Mouse (Mus musculus): ENCODE measurements around the gene Ticam1.
"Not testable (repeated sequence)": the region's sequence is repeated elsewhere in the genome, so short reads cannot be mapped to it uniquely, and the experiment has no call there.

The Ticam1 gene

DNA sequence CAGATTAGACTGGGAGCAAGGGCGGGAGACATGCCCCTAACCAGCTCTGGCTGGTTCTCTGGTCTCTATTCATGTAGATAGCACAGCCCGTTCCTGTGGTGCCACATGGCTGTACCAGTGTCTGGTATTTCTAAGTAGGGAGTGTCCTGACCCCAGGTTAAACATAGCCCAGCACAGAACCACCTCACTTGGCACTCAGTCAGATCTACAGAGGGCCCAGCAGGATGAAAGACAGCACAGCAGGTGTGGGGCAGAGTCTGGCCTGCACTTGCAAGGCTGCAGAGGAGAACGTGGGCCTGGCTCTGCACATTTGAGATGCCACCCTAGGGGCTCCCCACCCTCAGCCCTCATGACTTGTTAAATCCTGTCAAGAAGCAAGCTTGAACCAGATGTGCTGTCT lies 15.4 kb downstream of the Ticam1 start:
- DNase-seq, result no peak

- no peak for DNase-seq
Observed at GRCm38 (mm10) chr17:56259301-56260037, 17.1 kb downstream of the Ticam1 start.

- DNase-seq, result not testable (repeated sequence)
Observed at GRCm38 (mm10) chr17:56258812-56259211, 17.8 kb downstream of the Ticam1 start.

GRCm38 (mm10) chr17:56258269-56258668 lies 18.3 kb downstream of the Ticam1 start:
- not testable (repeated sequence) for DNase-seq

- DNase-seq, result peak in 1 of 2 experiments; percentile 58
Observed at GRCm38 (mm10) chr17:56257181-56257894, 19.2 kb downstream of the Ticam1 start.

DNA sequence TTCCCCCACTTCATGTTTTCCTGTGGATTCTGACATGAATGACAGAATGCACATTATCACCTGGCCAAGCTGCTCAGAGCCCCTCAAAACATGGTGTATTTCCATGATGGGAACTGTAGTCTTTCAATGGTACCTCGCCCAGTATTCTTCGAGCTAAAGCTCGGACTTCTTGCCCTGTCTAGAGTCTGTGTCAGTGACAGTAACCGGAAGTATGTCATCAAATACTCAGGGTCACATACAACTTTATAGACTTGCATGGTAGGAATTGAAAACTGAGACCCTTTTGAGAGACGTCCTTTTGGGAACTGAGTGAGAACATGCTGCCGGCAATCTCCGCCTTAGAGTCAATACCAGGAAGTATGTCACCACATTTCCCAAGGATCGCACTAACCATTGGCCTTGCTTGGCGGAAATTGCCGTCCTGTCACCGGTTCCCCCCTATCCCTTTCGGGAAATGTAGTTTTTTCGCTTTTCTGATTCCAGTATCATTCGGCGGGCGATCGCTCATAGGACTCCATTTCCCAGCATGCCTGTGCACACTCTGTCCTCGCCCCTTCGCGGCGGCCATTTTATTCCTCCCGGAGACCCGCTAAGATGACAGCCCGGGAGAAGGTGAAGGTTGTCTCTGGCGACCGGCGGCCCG lies 20.2 kb downstream of the Ticam1 start, which contains the start of gene Fem1a:
Gene Fem1a, plus strand, starts transcription at position 572 of the 643 bp plus-strand sequence.
- DNase-seq, result peak; percentile 92 to 96

- peak; percentile 99 to 100 for DNase-seq
Observed at GRCm38 (mm10) chr17:56255863-56256238, 20.7 kb downstream of the Ticam1 start.

GRCm38 (mm10) chr17:56255429-56255828 lies 21.2 kb downstream of the Ticam1 start:
- DNase-seq, result peak; percentile 56 to 70

DNA sequence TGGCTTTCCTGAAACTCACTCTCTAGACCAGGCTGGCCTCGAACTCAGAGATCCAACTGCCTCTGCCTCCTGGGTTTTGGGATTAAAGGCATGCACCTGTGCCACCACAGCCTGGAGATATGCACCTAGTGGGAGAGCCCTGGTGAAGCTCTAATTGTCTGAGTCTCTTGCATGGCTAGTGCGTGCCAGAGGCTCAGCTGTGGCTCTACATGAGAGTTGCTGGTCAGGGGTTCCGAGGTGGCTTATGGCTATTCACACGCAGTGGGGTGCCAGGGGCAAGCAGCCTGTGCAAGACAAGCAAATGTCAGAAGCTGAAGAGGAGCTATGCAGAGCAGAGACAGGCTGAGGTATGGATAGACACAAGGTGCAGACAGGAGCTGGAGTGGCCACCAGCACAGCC lies 21.9 kb downstream of the Ticam1 start:
- no peak for DNase-seq

DNA sequence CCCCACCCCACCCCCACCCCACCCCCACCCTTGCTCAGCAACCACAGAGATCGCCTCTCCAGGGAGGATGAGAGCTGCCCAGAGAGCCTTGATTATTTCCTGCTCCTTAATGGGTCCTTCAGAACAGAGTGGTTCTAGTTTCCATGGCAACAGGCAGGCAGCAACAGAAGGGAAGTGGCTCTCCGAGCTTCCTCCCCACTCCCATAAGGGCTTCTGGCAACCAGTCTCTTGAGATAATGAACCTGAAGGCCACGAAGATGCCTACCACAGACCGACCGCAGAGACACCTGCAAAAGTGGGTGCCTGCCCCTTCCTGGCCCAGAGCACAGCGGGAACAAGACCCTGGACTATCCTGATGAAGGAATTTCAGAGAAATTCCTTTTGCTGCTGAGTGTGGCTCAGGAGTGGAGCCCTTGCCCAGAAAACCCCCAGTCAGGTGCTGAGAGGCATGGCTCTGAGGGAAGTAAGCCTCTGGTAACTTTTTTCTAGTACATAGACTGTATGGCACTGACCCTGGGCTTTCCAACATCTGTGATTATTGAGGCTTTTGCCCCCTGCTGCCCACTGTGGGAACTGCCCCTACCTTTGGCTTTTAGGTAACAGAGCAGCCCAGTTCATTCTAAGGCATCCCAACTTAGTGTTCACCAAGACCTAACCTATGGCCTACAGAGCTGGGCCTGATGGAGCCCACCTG lies 25.3 kb downstream of the Ticam1 start:
- DNase-seq, result peak; percentile 61 to 70

DNA sequence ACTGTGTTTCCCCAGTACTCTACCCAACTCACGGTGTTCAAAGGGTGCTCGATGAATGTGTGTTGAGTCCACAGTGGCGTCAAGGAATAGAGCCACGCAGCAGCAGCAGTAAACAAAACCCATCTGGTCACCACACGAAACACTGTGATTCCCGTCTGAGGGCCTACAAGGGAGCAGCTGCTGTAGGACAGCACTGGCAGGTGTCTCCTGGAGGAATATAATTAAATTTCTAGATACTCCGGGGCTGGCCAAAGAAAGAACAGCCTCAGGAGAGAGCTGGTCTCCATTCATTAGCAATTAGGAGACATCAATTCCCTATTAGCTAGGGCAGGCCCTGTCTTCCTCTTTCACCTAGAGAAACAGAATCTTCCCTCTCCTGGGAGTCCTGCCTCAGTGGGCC lies 31.0 kb downstream of the Ticam1 start:
- no peak for DNase-seq

GRCm38 (mm10) chr17:56241541-56242401 lies 34.8 kb downstream of the Ticam1 start:
- peak; percentile 89 to 91 for DNase-seq

DNA sequence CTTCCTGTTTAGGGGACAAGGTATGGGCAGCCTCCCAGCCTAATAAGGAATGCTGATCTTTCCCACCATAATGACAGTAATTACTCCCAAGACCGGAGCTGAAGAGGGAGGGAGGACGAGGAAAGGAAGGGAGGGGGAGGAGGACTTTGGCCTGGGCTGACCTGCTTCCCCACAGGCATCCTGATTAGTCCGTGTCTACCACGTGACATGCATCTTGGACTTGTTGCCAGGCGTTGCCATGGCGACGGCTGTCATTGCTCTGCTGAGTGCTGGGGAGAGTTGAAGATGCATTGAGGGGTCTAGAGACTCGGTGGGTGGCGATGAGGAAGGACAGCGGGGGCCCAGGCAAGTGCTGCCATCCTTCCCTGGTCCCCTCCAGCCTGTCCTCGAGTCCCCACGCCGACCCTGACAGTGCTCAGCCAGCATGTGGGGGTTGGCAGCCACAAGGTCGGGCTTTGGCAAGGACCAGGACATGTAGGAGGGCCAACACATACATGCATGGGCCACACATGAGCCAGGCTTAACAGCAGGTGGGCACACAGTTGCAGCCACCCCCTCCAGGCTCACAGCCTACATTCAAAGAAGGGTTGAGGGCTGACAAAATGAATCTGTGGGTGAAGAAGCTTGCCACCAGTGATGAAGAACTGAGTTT lies 42.6 kb downstream of the Ticam1 start:
- peak; percentile 87 to 94 for DNase-seq

DNA sequence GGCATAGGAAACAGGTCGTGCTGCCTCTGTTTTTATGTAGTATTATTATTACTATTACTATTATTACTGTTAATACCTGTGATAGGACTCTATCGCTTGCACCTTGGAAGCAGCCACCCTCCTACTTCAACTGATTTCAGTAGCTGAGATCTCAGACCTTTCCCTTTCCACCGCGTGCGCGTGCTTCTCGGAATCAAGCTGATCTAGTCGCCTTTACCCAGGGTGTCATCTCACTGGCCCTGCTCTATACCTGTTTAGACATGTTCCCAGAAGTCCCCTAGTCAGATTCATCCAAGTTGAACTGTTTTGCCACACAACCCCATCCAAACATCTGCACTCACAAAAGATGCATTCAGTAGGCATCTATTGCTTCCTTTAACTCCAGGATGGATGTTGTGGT lies 43.2 kb downstream of the Ticam1 start:
- DNase-seq, result no peak

- no peak for DNase-seq
Observed at GRCm38 (mm10) chr17:56229943-56230342, 46.6 kb downstream of the Ticam1 start.

DNA sequence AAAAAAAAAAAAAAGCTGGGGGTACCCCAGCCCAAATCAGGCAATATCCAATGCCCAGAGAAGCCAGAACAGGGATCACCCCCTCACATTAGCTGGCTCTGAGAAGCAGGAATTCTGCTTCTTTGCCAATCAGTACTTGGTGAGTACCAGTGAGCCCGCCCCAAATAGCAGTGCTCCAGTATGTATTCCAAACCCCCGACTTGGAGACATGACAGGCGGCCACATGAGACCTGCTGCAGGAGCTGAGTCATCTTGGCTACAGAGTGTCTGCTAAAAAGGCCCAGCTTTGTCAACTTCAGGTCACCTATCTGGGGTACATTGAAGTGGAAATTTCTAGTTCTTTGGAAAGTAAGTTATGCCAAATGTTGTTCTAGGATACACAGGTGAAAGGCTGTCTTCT lies 50.0 kb downstream of the Ticam1 start:
- no peak for DNase-seq

DNA sequence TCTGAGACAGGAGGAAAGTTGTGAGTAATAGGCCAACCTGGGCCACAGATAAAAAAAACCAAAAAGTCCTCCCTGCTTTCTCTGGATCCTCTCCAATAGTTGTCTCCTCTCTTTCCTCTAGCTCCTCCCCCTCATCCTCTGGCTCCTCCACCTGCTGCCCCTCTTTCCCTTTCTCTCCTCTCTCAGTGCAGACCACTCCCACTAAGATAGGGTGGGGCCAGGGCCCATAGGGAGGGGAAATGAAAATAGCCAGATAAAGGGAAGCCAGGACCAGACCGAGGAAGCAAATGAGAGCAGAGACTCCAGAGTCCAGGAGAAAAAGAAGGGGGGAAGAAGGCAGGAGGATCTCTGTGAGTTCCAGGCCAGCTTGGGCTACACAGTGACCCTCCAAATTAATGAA lies 51.7 kb downstream of the Ticam1 start:
- DNase-seq, result no peak

GRCm38 (mm10) chr17:56219805-56220204 lies 56.8 kb downstream of the Ticam1 start:
- no peak for DNase-seq
